Mouse (Mus musculus) midbrain, embryonic 10.5 days (tissue): Measurements from ENCODE around the gene Vstm2l. TPM values are rescaled to one million over a fixed set of nuclear protein-coding genes. Genes with fewer than 3 reads are reported as not detected.
A peak's percentile ranks its signal among the peaks of the same experiment; 100 is the strongest.

Experiments used
- DNase-seq: peaks from one replicate; pipeline ENCODE4 v3.0.0-alpha.2; 2017; ENCODE audit warnings: low spot score
- H3K27ac ChIP-seq: fragments of 300-500 bp; sonication (generic); replicated peaks from 2 replicates; pipeline ENCODE4 v1.5.1; 2016; ENCODE audit warnings: mild to moderate bottlenecking
- H3K27me3 ChIP-seq: fragments of 300-500 bp; sonication (generic); 2 replicates; pipeline ENCODE4 v1.6.1; 2016; ENCODE audit warnings: low read depth, mild to moderate bottlenecking; ENCODE audit not compliant: poor library complexity, severe bottlenecking
- H3K36me3 ChIP-seq: fragments of 300-500 bp; sonication (generic); 2 replicates; pipeline ENCODE4 v1.6.1; 2016; ENCODE audit warnings: mild to moderate bottlenecking, moderate library complexity
- H3K4me1 ChIP-seq: fragments of 300-500 bp; sonication (generic); 2 replicates; pipeline ENCODE4 v1.6.1; 2016
- H3K4me3 ChIP-seq: fragments of 300-500 bp; sonication (generic); 2 replicates; pipeline ENCODE4 v1.5.1; 2016; ENCODE audit warnings: mild to moderate bottlenecking, moderate library complexity
- H3K9me3 ChIP-seq: fragments of 300-500 bp; sonication (generic); replicated peaks from 2 replicates; pipeline ENCODE4 v1.6.1; 2016; ENCODE audit warnings: mild to moderate bottlenecking
- WGBS: fragments of 180-500 bp; shearing (Covaris S2); methylation state at CpG from one replicate; pipeline ENCODE4 v1.1.7; 2016; 5-methylcytosine and 5-hydroxymethylcytosine counted together
- polyA plus RNA-seq: library from polyadenylated mRNA; unstranded; fragments of >200 nt; fragmentation: Nextera tagmentation; extraction: Ambion mirVana; gene quantifications from 2 replicates; pipeline ENCODE4 v1.2.1, GENCODE M21; 2016

Gene Vstm2l
- polyA plus RNA-seq: 0.53 and 1.4 TPM in 2 replicates

- H3K27me3 ChIP-seq: peaks cover 60% of the 10 kb centered on the region
Measured at GRCm38 (mm10) chr2:157914105-157914764, at the start of gene Vstm2l. TSS of gene Vstm2l (plus strand) at chr2:157914653.

DNA sequence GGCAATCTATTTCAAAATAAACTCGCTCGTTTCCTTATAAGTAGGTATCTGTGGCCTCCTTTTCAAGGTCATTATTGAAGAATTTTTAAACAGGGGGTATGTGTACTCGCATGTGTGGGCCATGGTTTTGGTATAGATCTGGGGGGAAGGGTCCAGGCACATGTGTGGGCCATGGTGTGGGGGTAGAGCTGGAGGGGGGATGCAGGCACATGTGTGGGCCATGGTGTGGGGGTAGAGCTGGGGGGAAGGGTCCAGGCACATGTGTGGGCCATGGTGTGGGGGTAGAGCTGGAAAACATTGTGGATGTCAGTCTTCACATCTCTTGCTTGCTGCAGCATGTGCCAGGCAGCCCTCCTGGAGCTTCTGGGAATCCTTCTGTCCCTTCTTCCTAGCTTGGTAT, 47.3 kb upstream of the Vstm2l start:
- H3K36me3 ChIP-seq: peaks cover 13% of the 10 kb centered on the region
- DNase-seq: no peak
- no peak overlapping the region for H3K4me3 ChIP-seq
- H3K9me3 ChIP-seq: no peaks in the 10 kb centered on the region
- H3K27ac ChIP-seq: no peak overlapping the region
- 91% methylated on average over 3 of the region's 3 CpGs for WGBS
- H3K4me1 ChIP-seq: no peaks in the 10 kb centered on the region
- no peaks in the 10 kb centered on the region for H3K27me3 ChIP-seq

More at GRCm38 (mm10) chr2:157914105-157914764, at the start of gene Vstm2l:
- Histone ChIP-seq H3K36me3 (no peaks in the 10 kb centered on the region), H3K4me3 (peak within 1 kb of the TSS; percentile 55), H3K27ac (peak within 1 kb of the TSS; percentile 69), H3K9me3 (no peaks in the 10 kb centered on the region), H3K4me1 (peaks cover 17% of the 10 kb centered on the region)
- DNase-seq: peak; percentile 50
- WGBS: 2% methylated on average over 62 of the region's 62 CpGs

- H3K4me1 ChIP-seq: no peaks in the 10 kb centered on the region
- no peak overlapping the region for H3K4me3 ChIP-seq
- H3K27ac ChIP-seq: no peak overlapping the region
- H3K9me3 ChIP-seq: no peaks in the 10 kb centered on the region
- DNase-seq: no peak
- H3K36me3 ChIP-seq: peaks cover 25% of the 10 kb centered on the region
- WGBS: 93% methylated on average over 6 of the region's 6 CpGs
- no peaks in the 10 kb centered on the region for H3K27me3 ChIP-seq
Measured at GRCm38 (mm10) chr2:157870247-157870646, 44.2 kb upstream of the Vstm2l start.

DNA sequence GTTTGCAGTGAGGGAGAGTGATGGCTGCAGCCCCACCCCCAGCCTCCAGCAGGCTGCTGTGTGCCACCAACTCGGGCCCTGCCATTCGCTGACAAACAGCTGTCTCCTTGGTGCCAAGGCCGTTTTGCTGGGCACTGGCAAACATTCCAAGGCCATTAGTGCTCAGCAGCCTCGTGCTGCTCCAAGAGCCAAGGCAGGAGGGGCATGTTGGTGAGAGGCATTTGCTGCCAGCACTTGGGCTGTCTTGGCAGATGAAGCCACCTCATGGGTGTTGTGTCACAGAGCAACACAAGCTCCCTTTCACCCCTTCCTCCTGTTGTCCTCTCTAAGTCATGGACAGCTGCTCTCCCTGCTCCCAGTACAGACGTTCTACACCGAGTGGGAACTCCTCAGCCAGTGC, 41.2 kb upstream of the Vstm2l start:
- H3K27me3 ChIP-seq: no peaks in the 10 kb centered on the region
- no peak for DNase-seq
- WGBS: 83% methylated on average over 6 of the region's 6 CpGs

GRCm38 (mm10) chr2:157873691-157874090, 40.8 kb upstream of the Vstm2l start:
- no peak for DNase-seq
- H3K27me3 ChIP-seq: no peaks in the 10 kb centered on the region
- no peaks in the 10 kb centered on the region for H3K9me3 ChIP-seq
- H3K4me1 ChIP-seq: no peaks in the 10 kb centered on the region
- WGBS: 88% methylated on average over 1 of the region's 1 CpGs
- H3K27ac ChIP-seq: no peak overlapping the region
- H3K4me3 ChIP-seq: no peak overlapping the region
- peaks cover 33% of the 10 kb centered on the region for H3K36me3 ChIP-seq

More for the DNA sequence above, 41.2 kb upstream of the Vstm2l start:
- no peak overlapping the region for H3K27ac ChIP-seq
- H3K9me3 ChIP-seq: no peaks in the 10 kb centered on the region
- H3K4me3 ChIP-seq: no peak overlapping the region
- peaks cover 33% of the 10 kb centered on the region for H3K36me3 ChIP-seq
- no peaks in the 10 kb centered on the region for H3K4me1 ChIP-seq

GRCm38 (mm10) chr2:157875111-157875510, 39.3 kb upstream of the Vstm2l start:
- H3K27me3 ChIP-seq: no peaks in the 10 kb centered on the region
- WGBS: 78% methylated on average over 8 of the region's 8 CpGs
- H3K4me1 ChIP-seq: no peaks in the 10 kb centered on the region
- no peak overlapping the region for H3K4me3 ChIP-seq
- H3K9me3 ChIP-seq: no peaks in the 10 kb centered on the region
- peaks cover 33% of the 10 kb centered on the region for H3K36me3 ChIP-seq
- DNase-seq: no peak
- H3K27ac ChIP-seq: no peak overlapping the region

- Histone ChIP-seq H3K27ac (no peak overlapping the region), H3K4me1 (peaks cover 14% of the 10 kb centered on the region), H3K27me3 (no peaks in the 10 kb centered on the region), H3K36me3 (peaks cover 17% of the 10 kb centered on the region; the same call in 1 of the 2 replicates), H3K9me3 (no peaks in the 10 kb centered on the region), H3K4me3 (no peak overlapping the region)
- WGBS: 92% methylated on average over 3 of the region's 3 CpGs
- DNase-seq: no peak
Measured at GRCm38 (mm10) chr2:157877394-157877793, 37.1 kb upstream of the Vstm2l start.

DNA sequence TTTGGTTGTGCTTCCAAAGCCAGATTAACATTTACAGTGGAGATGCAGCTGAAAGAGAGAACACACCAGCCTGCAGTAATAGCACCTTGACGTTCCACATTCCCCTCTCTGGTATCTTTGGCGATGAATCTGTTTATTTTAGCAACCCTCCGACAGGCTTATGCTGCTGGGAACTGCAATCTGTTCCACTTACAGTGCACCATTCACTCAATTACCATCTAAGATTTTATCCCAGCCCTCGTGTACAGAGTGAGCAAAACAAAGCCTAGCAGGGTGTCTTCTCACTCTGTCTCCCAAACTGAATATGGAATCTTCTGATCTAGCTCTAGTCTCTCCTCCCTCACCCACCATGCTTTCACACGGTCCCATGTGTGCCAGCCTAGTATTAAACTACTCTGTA, 36.5 kb upstream of the Vstm2l start:
- Histone ChIP-seq H3K36me3 (peaks cover 17% of the 10 kb centered on the region; the same call in 1 of the 2 replicates), H3K27ac (no peak overlapping the region), H3K27me3 (no peaks in the 10 kb centered on the region), H3K4me1 (peaks cover 15% of the 10 kb centered on the region), H3K4me3 (no peak overlapping the region), H3K9me3 (no peaks in the 10 kb centered on the region)
- no peak for DNase-seq
- WGBS: 86% methylated on average over 5 of the region's 5 CpGs

GRCm38 (mm10) chr2:157881939-157882338, 32.5 kb upstream of the Vstm2l start:
- Histone ChIP-seq H3K4me3 (no peak overlapping the region), H3K36me3 (peaks cover 28% of the 10 kb centered on the region), H3K27ac (0 out of 2 replicates have a peak overlapping the region, but pooled peaks have one; percentile 38), H3K27me3 (no peaks in the 10 kb centered on the region), H3K4me1 (peaks cover 28% of the 10 kb centered on the region), H3K9me3 (no peaks in the 10 kb centered on the region)
- DNase-seq: no peak
- WGBS: 57% methylated on average over 11 of the region's 11 CpGs

- peaks cover 50% of the 10 kb centered on the region for H3K4me1 ChIP-seq
- no peaks in the 10 kb centered on the region for H3K9me3 ChIP-seq
- H3K27me3 ChIP-seq: no peaks in the 10 kb centered on the region
- no peak overlapping the region for H3K4me3 ChIP-seq
- H3K27ac ChIP-seq: peak overlapping the region; percentile 65
- H3K36me3 ChIP-seq: peaks cover 45% of the 10 kb centered on the region
- 34% methylated on average over 10 of the region's 10 CpGs for WGBS
- DNase-seq: no peak
Measured at GRCm38 (mm10) chr2:157887275-157888025, 27.0 kb upstream of the Vstm2l start.

- Histone ChIP-seq H3K27me3 (no peaks in the 10 kb centered on the region), H3K4me3 (no peak overlapping the region), H3K27ac (no peak overlapping the region), H3K36me3 (peaks cover 22% of the 10 kb centered on the region; the same call in 1 of the 2 replicates), H3K4me1 (peaks cover 44% of the 10 kb centered on the region), H3K9me3 (no peaks in the 10 kb centered on the region)
- 77% methylated on average over 6 of the region's 6 CpGs for WGBS
- no peak for DNase-seq
Measured at GRCm38 (mm10) chr2:157891166-157891565, 23.3 kb upstream of the Vstm2l start.

GRCm38 (mm10) chr2:157897131-157897530, 17.3 kb upstream of the Vstm2l start:
- Histone ChIP-seq H3K4me1 (peaks cover 12% of the 10 kb centered on the region; the same call in 1 of the 2 replicates), H3K27ac (no peak overlapping the region), H3K36me3 (peaks cover 2% of the 10 kb centered on the region; the same call in 1 of the 2 replicates), H3K27me3 (peaks cover 10% of the 10 kb centered on the region), H3K4me3 (no peak overlapping the region), H3K9me3 (no peaks in the 10 kb centered on the region)
- WGBS: 85% methylated on average over 4 of the region's 4 CpGs
- no peak for DNase-seq

DNA sequence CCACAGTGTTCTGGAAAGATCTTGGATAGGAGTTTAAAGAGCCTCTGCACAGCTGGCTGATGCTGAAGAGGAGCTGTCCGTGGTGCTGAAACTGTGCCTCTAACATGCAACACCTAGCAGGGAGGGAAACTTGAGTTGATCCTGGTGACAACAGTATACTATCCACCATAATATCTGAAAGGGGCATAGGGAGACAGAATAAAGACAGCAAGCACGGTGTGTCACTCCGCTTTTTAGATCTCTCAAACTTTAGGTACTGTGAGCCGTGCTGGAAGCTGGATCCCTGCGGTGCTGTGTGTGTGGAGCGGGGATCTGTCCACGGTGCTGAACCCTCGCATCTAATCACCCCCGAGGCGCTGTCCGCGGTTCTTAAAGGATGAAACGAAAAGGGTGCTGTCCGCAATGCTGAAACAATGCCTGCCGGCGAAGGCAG, 1.2 kb upstream of the Vstm2l start:
- no peaks in the 10 kb centered on the region for H3K36me3 ChIP-seq
- H3K27me3 ChIP-seq: peaks cover 54% of the 10 kb centered on the region
- H3K4me3 ChIP-seq: no peak overlapping the region
- no peak overlapping the region for H3K27ac ChIP-seq
- WGBS: under 1% methylated on average over 16 of the region's 16 CpGs
- peak; percentile 84 for DNase-seq
- peaks cover 11% of the 10 kb centered on the region for H3K4me1 ChIP-seq
- H3K9me3 ChIP-seq: no peaks in the 10 kb centered on the region
